Mouse (Mus musculus): ENCODE measurements around the gene Uba52. TPM values are rescaled to one million over a fixed set of nuclear protein-coding genes. Genes with fewer than 3 reads are reported as not detected.

Uba52 gene
- 1,000 to 10,000 TPM in 1 of 2 experiments, 100 to 1,000 TPM in 1; 970 to 1,000 TPM for total RNA-seq (2021)
- long read RNA-seq, experiment 1, transcript Uba52-201 (4 exons, 541 nt) = minor isoform, 44 of 345 reads
- long read RNA-seq, experiment 1, transcript Uba52-205 (4 exons, 705 nt) = minor isoform, 21 of 345 reads
- long read RNA-seq, experiment 1, transcript Uba52-203 (4 exons, 711 nt) = major isoform, 263 of 345 reads
- long read RNA-seq, experiment 1, transcript Uba52-208 (3 exons, 387 nt) = minor isoform, 8 of 345 reads
- long read RNA-seq, experiment 1, partial matches to known transcripts = 4 of 345 reads
- long read RNA-seq, experiment 1, other reads (novel, unspliced or antisense) = 4 of 345 reads
- long read RNA-seq, experiment 2, transcript Uba52-205 (4 exons, 705 nt) = minor isoform, 23 of 479 reads
- long read RNA-seq, experiment 2, transcript Uba52-203 (4 exons, 711 nt) = major isoform, 391 of 479 reads
- long read RNA-seq, experiment 2, transcript Uba52-208 (3 exons, 387 nt) = minor isoform, 6 of 479 reads
- long read RNA-seq, experiment 2, transcript Uba52-201 (4 exons, 541 nt) = minor isoform, 46 of 479 reads
- long read RNA-seq, experiment 2, partial matches to known transcripts = 0 of 479 reads
- long read RNA-seq, experiment 2, other reads (novel, unspliced or antisense) = 9 of 479 reads

GRCm38 (mm10) chr8:70510228-70510915 is at the start of gene Uba52:
Gene Uba52, minus strand, starts transcription at chr8:70510801.
- Histone ChIP-seq H3K27ac (peak within 1 kb of the TSS; percentile 93), H3K4me3 (peak within 1 kb of the TSS; percentile 84)
- DNase-seq (ENCODE audit: low spot score in 2 of 2) = peak; percentile 97 to 98
- TF ChIP-seq CTCF (conservative IDR thresholded peaks at IDR 0.05) = no peak

GRCm38 (mm10) chr8:70560096-70560495 is 49.5 kb upstream of the Uba52 start:
- DNase-seq (ENCODE audit: low spot score in 2 of 2) = peak in 1 of 2 experiments; percentile 23
- H3K27ac ChIP-seq = peak overlapping the region; percentile 80
- H3K4me3 ChIP-seq = no peak overlapping the region
- peak; percentile 78 for TF ChIP-seq CTCF (conservative IDR thresholded peaks at IDR 0.05)

GRCm38 (mm10) chr8:70558983-70559382 is 48.4 kb upstream of the Uba52 start:
- DNase-seq (ENCODE audit: low spot score in 2 of 2) = no peak
- Histone ChIP-seq H3K27ac (peak overlapping the region; percentile 80), H3K4me3 (no peak overlapping the region)
- peak; percentile 62 for TF ChIP-seq CTCF (conservative IDR thresholded peaks at IDR 0.05)

GRCm38 (mm10) chr8:70558334-70558733 is 47.7 kb upstream of the Uba52 start:
- Histone ChIP-seq H3K27ac (peak overlapping the region; percentile 72), H3K4me3 (no peak overlapping the region)
- DNase-seq (ENCODE audit: low spot score in 2 of 2) = no peak
- peak; percentile 46 for TF ChIP-seq CTCF (conservative IDR thresholded peaks at IDR 0.05)

- H3K27ac ChIP-seq = no peak overlapping the region
- DNase-seq (ENCODE audit: low spot score in 2 of 2) = no peak
- no peak overlapping the region for H3K4me3 ChIP-seq
- TF ChIP-seq CTCF (conservative IDR thresholded peaks at IDR 0.05) = no peak
These were observed 44.6 kb upstream of the Uba52 start for GRCm38 (mm10) chr8:70555079-70555747.

- DNase-seq (ENCODE audit: low spot score in 2 of 2) = no peak
- TF ChIP-seq CTCF (conservative IDR thresholded peaks at IDR 0.05) = no peak
- Histone ChIP-seq H3K27ac (peak overlapping the region; percentile 73), H3K4me3 (no peak overlapping the region)
These were observed 43.1 kb upstream of the Uba52 start for GRCm38 (mm10) chr8:70553740-70554139.

- DNase-seq (ENCODE audit: low spot score in 2 of 2) = no peak
These were observed 42.2 kb upstream of the Uba52 start for GRCm38 (mm10) chr8:70552836-70553235.

GRCm38 (mm10) chr8:70551558-70552161 is 41.1 kb upstream of the Uba52 start:
- Histone ChIP-seq H3K27ac (peak overlapping the region; percentile 73), H3K4me3 (no peak overlapping the region; the same call in 1 of the 2 replicates)
- TF ChIP-seq CTCF (conservative IDR thresholded peaks at IDR 0.05) = no peak
- no peak for DNase-seq (ENCODE audit: low spot score in 2 of 2)

More at GRCm38 (mm10) chr8:70552836-70553235, 42.2 kb upstream of the Uba52 start:
- Histone ChIP-seq H3K4me3 (no peak overlapping the region), H3K27ac (peak overlapping the region; percentile 73)
- TF ChIP-seq CTCF (conservative IDR thresholded peaks at IDR 0.05) = no peak

- H3K27ac ChIP-seq = no peak overlapping the region
- peak; percentile 45 for TF ChIP-seq CTCF (conservative IDR thresholded peaks at IDR 0.05)
- no peak overlapping the region for H3K4me3 ChIP-seq
- no peak for DNase-seq (ENCODE audit: low spot score in 2 of 2)
These were observed 39.0 kb upstream of the Uba52 start for GRCm38 (mm10) chr8:70549412-70550184.

GRCm38 (mm10) chr8:70547762-70548161 is 37.2 kb upstream of the Uba52 start:
- no peak for DNase-seq (ENCODE audit: low spot score in 2 of 2)
- TF ChIP-seq CTCF (conservative IDR thresholded peaks at IDR 0.05) = no peak
- no peak overlapping the region for H3K4me3 ChIP-seq
- no peak overlapping the region for H3K27ac ChIP-seq

- H3K4me3 ChIP-seq = no peak overlapping the region
- TF ChIP-seq CTCF (conservative IDR thresholded peaks at IDR 0.05) = no peak
These were observed 35.8 kb upstream of the Uba52 start for GRCm38 (mm10) chr8:70546412-70546811.

More at GRCm38 (mm10) chr8:70546412-70546811, 35.8 kb upstream of the Uba52 start:
- no peak overlapping the region for H3K27ac ChIP-seq
- DNase-seq (ENCODE audit: low spot score in 2 of 2) = no peak

Measured in layer of hippocampus, adult 2 months (tissue).